Mouse (Mus musculus) hindbrain, embryonic 16.5 days (tissue): ENCODE results near the gene March8. TPM values are rescaled to one million over a fixed set of nuclear protein-coding genes. Genes with fewer than 3 reads are reported as not detected.

Experiments used
- ATAC-seq: fragments of 200-750 bp; cut with Nextera tagmentation; 2 replicates; pipeline ENCODE4 v1.8.0; 2017; ENCODE audit warnings: moderate TSS enrichment, moderate library complexity
- H3K27ac ChIP-seq: fragments of 300-500 bp; sonication (generic); 2 replicates; pipeline ENCODE4 v1.5.1; 2014; ENCODE audit warnings: low read depth, mild to moderate bottlenecking, control low read depth, low read length, moderate library complexity
- H3K27me3 ChIP-seq: fragments of 300-500 bp; sonication (generic); replicated peaks from 2 replicates; pipeline ENCODE4 v1.6.1; 2014; ENCODE audit warnings: low read length; ENCODE audit not compliant: control insufficient read depth, insufficient read depth
- H3K36me3 ChIP-seq: fragments of 300-500 bp; sonication (generic); 2 replicates; pipeline ENCODE4 v1.6.1; 2014; ENCODE audit warnings: mild to moderate bottlenecking, low read length, moderate library complexity, mixed read lengths; ENCODE audit not compliant: control insufficient read depth, insufficient read depth
- H3K4me1 ChIP-seq: fragments of 300-500 bp; sonication (generic); 2 replicates; pipeline ENCODE4 v1.6.1; 2014; ENCODE audit warnings: low read depth, low read length; ENCODE audit not compliant: control insufficient read depth, insufficient read depth
- H3K4me2 ChIP-seq: fragments of 300-500 bp; sonication (generic); 2 replicates; pipeline ENCODE4 v1.6.1; 2014; ENCODE audit warnings: mild to moderate bottlenecking, low read length, control low read depth, moderate library complexity
- H3K4me3 ChIP-seq: fragments of 300-500 bp; sonication (generic); 2 replicates; pipeline ENCODE4 v1.5.1; 2014; ENCODE audit warnings: mild to moderate bottlenecking, low read length, control low read depth, moderate library complexity
- H3K9ac ChIP-seq: fragments of 300-500 bp; sonication (generic); 2 replicates; pipeline ENCODE4 v1.6.1; 2014; ENCODE audit warnings: low read depth, mild to moderate bottlenecking, control low read depth, low read length, moderate library complexity
- H3K9me3 ChIP-seq: fragments of 300-500 bp; sonication (generic); 2 replicates; pipeline ENCODE4 v1.6.1; 2014; ENCODE audit warnings: mild to moderate bottlenecking, low read length, moderate library complexity; ENCODE audit not compliant: control insufficient read depth
- WGBS: fragments of 180-500 bp; shearing (Covaris S2); extraction: QIAGEN DNeasy Blood & Tissue Kit; methylation state at CpG from one replicate; pipeline ENCODE4 v1.1.7; 2014; 5-methylcytosine and 5-hydroxymethylcytosine counted together
- polyA plus RNA-seq: library from polyadenylated mRNA; unstranded; fragments of >200 nt; fragmentation: Nextera tagmentation; extraction: Ambion mirVana; gene quantifications from 2 replicates; pipeline ENCODE4 v1.2.1, GENCODE M21; 2015

The March8 gene
- polyA plus RNA-seq, 1 experiment from 2014 or later = 58.0 TPM

DNA sequence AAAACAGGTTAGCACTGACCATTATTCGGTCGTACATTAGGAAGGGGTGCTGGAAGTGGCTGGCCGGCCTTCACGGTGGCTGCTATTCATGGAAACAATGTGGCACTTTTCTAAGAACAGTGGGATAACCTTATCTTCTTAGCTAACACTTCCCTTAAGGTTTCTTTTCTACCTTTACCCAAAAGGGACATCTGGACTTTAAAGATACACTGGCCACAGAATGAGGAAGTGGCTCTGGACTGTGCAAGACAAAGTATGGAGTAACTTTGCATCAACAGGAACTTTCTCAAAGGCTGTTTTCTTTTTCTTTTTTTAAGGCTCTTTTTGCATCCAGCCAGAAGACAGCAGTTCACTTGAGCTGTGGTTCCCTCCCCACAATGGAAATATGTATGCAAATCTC is 120.9 kb downstream of the March8 start:
- no peak for ATAC-seq
- Histone ChIP-seq H3K9me3 (no peaks in the 10 kb centered on the region), H3K4me2 (no peak overlapping the region), H3K27me3 (peaks cover 8% of the 10 kb centered on the region), H3K4me1 (peaks cover 6% of the 10 kb centered on the region), H3K27ac (no peak overlapping the region), H3K4me3 (no peak overlapping the region), H3K36me3 (no peaks in the 10 kb centered on the region), H3K9ac (no peak overlapping the region)
- 93% methylated on average over 4 of the region's 4 CpGs for WGBS

Other genes starting within 250 kb of the March8 start
- 23.4 TPM in 2 replicates for gene Tmcc1, start 144.5 kb upstream of the March8 start, polyA plus RNA-seq
- 62.5 and 66.1 TPM in 2 replicates for gene Washc2, start 130.0 kb upstream of the March8 start, polyA plus RNA-seq
- gene Zfand4, start 73.8 kb upstream of the March8 start, polyA plus RNA-seq = 6.7 and 7.3 TPM in 2 replicates
- 0.65 and 0.94 TPM in 2 replicates for gene Alox5, start 123.2 kb downstream of the March8 start, polyA plus RNA-seq
- not detected in 2 replicates for gene Olfr211, start 151.1 kb downstream of the March8 start, polyA plus RNA-seq
- not detected in 2 replicates for gene Olfr212, start 168.5 kb downstream of the March8 start, polyA plus RNA-seq
- gene Olfr213, start 200.4 kb downstream of the March8 start, polyA plus RNA-seq = not detected in 2 replicates
- gene Gm5580, start 213.1 kb downstream of the March8 start, polyA plus RNA-seq = 0.22 and 0.96 TPM in 2 replicates
- not detected in 2 replicates for gene Olfr214, start 216.2 kb downstream of the March8 start, polyA plus RNA-seq
- gene Olfr215, start 246.2 kb downstream of the March8 start, polyA plus RNA-seq = not detected in 2 replicates